Comparison of ENCODE assay signal across 35 mouse cellular contexts in genomic region chrX:139777357-139777756, GRCm38 (mm10). TPM values are rescaled to one million over a fixed set of nuclear protein-coding genes. Genes with fewer than 3 reads are reported as not detected.
A peak's percentile ranks its signal among the peaks of the same experiment; 100 is the strongest.
DNase-seq lines count a peak whose midpoint lies in the region; TF ChIP-seq lines count a peak whose summit lies in the region.
"Had no signal": no experiment of that assay in that cellular context is flagged by ENCODE, and none has a peak within 500 bp of the region (broad histone marks: within the 10 kb centered on the region; RNA-seq: fewer than 3 reads in every experiment).

No protein-coding gene starts in this region.

- no peak for TF ChIP-seq POLR2A in kidney, adult 2 months (IDR thresholded peaks at IDR 0.05; ENCODE audit: low read depth, low read length)

- H3K4me3 ChIP-seq in kidney, adult 2 months (ENCODE audit: insufficient read depth, low read depth, low read length): no peak overlapping the region
- H3K4me3 ChIP-seq: erythroblast, embryonic 14.5 days; gastrocnemius, adult 2 months; hindbrain, embryonic 13.5 days; midbrain, embryonic 10.5 days; midbrain, embryonic 15.5 days; neural tube, embryonic 15.5 days had no signal

- H3K4me1 ChIP-seq in kidney, adult 2 months (ENCODE audit: control insufficient read depth, insufficient read depth, low read length): peaks cover 15% of the 10 kb centered on the region
- H3K4me1 ChIP-seq: midbrain, embryonic 15.5 days; neural tube, embryonic 15.5 days had no signal

- 41% methylated on average over 4 of the region's 4 CpGs for WGBS in kidney, adult 2 months

- no peaks in the 10 kb centered on the region for H3K27me3 ChIP-seq in kidney, adult 2 months (replicated peaks; ENCODE audit: control insufficient read depth, insufficient read depth, low read length)

- TF ChIP-seq CTCF in kidney, adult 2 months (conservative IDR thresholded peaks at IDR 0.05; ENCODE audit: insufficient read depth, insufficient read length, low read depth, low read length): no peak

- DNase-seq in kidney, adult 2 months: peak; percentile 30
- no peak for DNase-seq in kidney, adult 8-10 months
- peak; percentile 12 for DNase-seq in retina, embryonic 14.5 days (ENCODE audit: low spot score)
- no peak for DNase-seq in retina, postnatal 1 day
- peak; percentile 47 for DNase-seq in embryo, embryonic 9.5 days (ENCODE audit: extremely low spot score)
- DNase-seq in adrenal gland, adult 8-10 months: no peak
- DNase-seq in layer of hippocampus, postnatal 14 days (ENCODE audit: low spot score in 2 of 2): no peak
- no peak for DNase-seq in thymus, postnatal 0 days (ENCODE audit: low spot score)
- DNase-seq: adrenal gland, adult 2 months; cerebellum, adult 2 months; cerebellum, postnatal 14 days; gastrocnemius, adult 2 months; gastrocnemius, postnatal 36 days; heart, adult 18-20 months; heart, postnatal 4 days; liver; lung, adult 2 months; lung, postnatal 14 days; right cerebral cortex, adult 18-20 months; spleen, adult 18-20 months; thymus, postnatal 4 days had no signal

- no peaks in the 10 kb centered on the region for H3K36me3 ChIP-seq in kidney, adult 2 months (ENCODE audit: control insufficient read depth, insufficient read depth, low read length)
- H3K36me3 ChIP-seq: hindbrain, embryonic 13.5 days; midbrain, embryonic 10.5 days; midbrain, embryonic 15.5 days; neural tube, embryonic 15.5 days had no signal

- H3K27ac ChIP-seq in kidney, adult 2 months (ENCODE audit: insufficient read depth, low read depth, low read length): peak overlapping the region; percentile 41; the same call in 1 of the 2 replicates
- H3K27ac ChIP-seq: gastrocnemius, adult 2 months; hindbrain, embryonic 13.5 days; liver, embryonic 14.5 days; midbrain, embryonic 10.5 days; midbrain, embryonic 15.5 days; neural tube, embryonic 15.5 days had no signal

RNA-seq across cellular contexts. Expression of gene Ripply1, which starts 4.8 kb away (rescaled TPM):
- polyA plus RNA-seq in kidney, adult 2 months (2012; rRNA removed): 0.09 and 0.12 TPM in 2 replicates
- total RNA-seq in adrenal gland, adult 8-10 months (2022): not detected
- total RNA-seq in layer of hippocampus, postnatal 14 days (2021): not detected
- not detected in 2 replicates for polyA plus RNA-seq in thymus, postnatal 0 days (2015; fragmentation: Nextera tagmentation; extraction: Ambion mirVana)
- total RNA-seq: adrenal gland, adult 2 months; gastrocnemius, adult 2 months; gastrocnemius, postnatal 36 days; heart, adult 18-20 months; heart, postnatal 4 days; left cerebral cortex, postnatal 10 days had no signal
- polyA plus RNA-seq: activated CD4-positive, CD25-positive, alpha-beta regulatory T cell, adult 4 months; adrenal gland, adult 2 months; cortical plate, adult 2 months; erythroblast, embryonic 14.5 days; forebrain, embryonic 11.5 days; forebrain, embryonic 16.5 days; heart, embryonic 11.5 days; heart, embryonic 16.5 days; hindbrain, embryonic 13.5 days; limb, embryonic 11.5 days; midbrain, embryonic 15.5 days had no signal

RNA-seq across cellular contexts. Expression of gene Cldn2, which starts 23.3 kb away (rescaled TPM):
- polyA plus RNA-seq in kidney, adult 2 months (2012; rRNA removed): 203 and 226 TPM in 2 replicates
- total RNA-seq in adrenal gland, adult 8-10 months (2022): under 1 TPM in 1 of 4 experiments, not detected in 3; 0.15 TPM
- 10 to 100 TPM in 1 of 2 experiments, 1 to 10 TPM in 1; 1.3 to 12.2 TPM for total RNA-seq in layer of hippocampus, postnatal 14 days (2021)
- 0.53 and 0.71 TPM in 2 replicates for polyA plus RNA-seq in thymus, postnatal 0 days (2015; fragmentation: Nextera tagmentation; extraction: Ambion mirVana)
- total RNA-seq: gastrocnemius, adult 2 months; gastrocnemius, postnatal 36 days; heart, adult 18-20 months; heart, postnatal 4 days had no signal
- polyA plus RNA-seq: activated CD4-positive, CD25-positive, alpha-beta regulatory T cell, adult 4 months; adrenal gland, adult 2 months; erythroblast, embryonic 14.5 days; heart, embryonic 11.5 days; limb, embryonic 11.5 days had no signal

Comparison
In these comparisons a context has a peak if more than half of its experiments do, and no peak if none do; other contexts are left out.
1. DNase-seq: peak in kidney, adult 2 months (single experiment), retina, embryonic 14.5 days (single experiment) and embryo, embryonic 9.5 days (single experiment); none in kidney, adult 8-10 months (0 of 2), retina, postnatal 1 day (single experiment), adrenal gland, adult 8-10 months (single experiment), layer of hippocampus, postnatal 14 days (0 of 2) and thymus, postnatal 0 days (single experiment).